Mouse (Mus musculus) midbrain, embryonic 12.5 days (tissue): ENCODE data around the gene Zfp626. TPM values are rescaled to one million over a fixed set of nuclear protein-coding genes. Genes with fewer than 3 reads are reported as not detected.
"Not testable (repeated sequence)": the region's sequence is repeated elsewhere in the genome, so short reads cannot be mapped to it uniquely, and the experiment has no call there.

ENCODE experiments used
- ATAC-seq: fragments of 200-750 bp; cut with Nextera tagmentation; 2 replicates; pipeline ENCODE4 v1.8.0; 2017; ENCODE audit warnings: low read depth, moderate TSS enrichment, moderate library complexity; ENCODE audit not compliant: low FRiP score
- H3K27ac ChIP-seq: fragments of 300-500 bp; sonication (generic); replicated peaks from 2 replicates; pipeline ENCODE4 v1.5.1; 2016; ENCODE audit warnings: mild to moderate bottlenecking
- H3K27me3 ChIP-seq: fragments of 300-500 bp; sonication (generic); 2 replicates; pipeline ENCODE4 v1.6.1; 2016; ENCODE audit warnings: mild to moderate bottlenecking
- H3K36me3 ChIP-seq: fragments of 300-500 bp; sonication (generic); 2 replicates; pipeline ENCODE4 v1.6.1; 2016
- H3K4me1 ChIP-seq: fragments of 300-500 bp; sonication (generic); 2 replicates; pipeline ENCODE4 v1.6.1; 2016
- H3K4me2 ChIP-seq: fragments of 300-500 bp; sonication (generic); replicated peaks from 2 replicates; pipeline ENCODE4 v1.6.1; 2016; ENCODE audit warnings: mild to moderate bottlenecking, moderate library complexity
- H3K4me3 ChIP-seq: fragments of 300-500 bp; sonication (generic); 2 replicates; pipeline ENCODE4 v1.5.1; 2016; ENCODE audit warnings: mild to moderate bottlenecking
- H3K9ac ChIP-seq: fragments of 300-500 bp; sonication (generic); replicated peaks from 2 replicates; pipeline ENCODE4 v1.6.1; 2016; ENCODE audit warnings: mild to moderate bottlenecking, moderate library complexity
- H3K9me3 ChIP-seq: fragments of 300-500 bp; sonication (generic); 2 replicates; pipeline ENCODE4 v1.6.1; 2016; ENCODE audit warnings: mild to moderate bottlenecking
- WGBS: fragments of 180-500 bp; shearing (Covaris S2); methylation state at CpG from one replicate; pipeline ENCODE4 v1.1.7; 2016; 5-methylcytosine and 5-hydroxymethylcytosine counted together
- polyA plus RNA-seq: library from polyadenylated mRNA; unstranded; fragments of >200 nt; fragmentation: Nextera tagmentation; extraction: Ambion mirVana; gene quantifications from 2 replicates; pipeline ENCODE4 v1.2.1, GENCODE M21; 2016

The Zfp626 gene
- polyA plus RNA-seq = 2.5 and 2.6 TPM in 2 replicates

GRCm38 (mm10) chr7:27806896-27807295 lies at the start of gene Zfp626:
TSS of gene Zfp626 (plus strand) at chr7:27807196.
- not testable (repeated sequence) for H3K4me1 ChIP-seq, H3K27me3 ChIP-seq, H3K4me3 ChIP-seq, H3K27ac ChIP-seq, H3K9ac ChIP-seq, H3K9me3 ChIP-seq, H3K4me2 ChIP-seq, ATAC-seq
- peaks cover 33% of the 10 kb centered on the region for H3K36me3 ChIP-seq
- 84% methylated on average over 3 of the region's 3 CpGs for WGBS

GRCm38 (mm10) chr7:27765176-27765886 lies 41.7 kb upstream of the Zfp626 start:
- H3K27ac ChIP-seq = no peak overlapping the region
- H3K4me2 ChIP-seq = peak overlapping the region; percentile 48
- H3K27me3 ChIP-seq = peaks cover 7% of the 10 kb centered on the region; the same call in 1 of the 2 replicates
- H3K4me3 ChIP-seq = peak overlapping the region; percentile 27
- no peaks in the 10 kb centered on the region for H3K9me3 ChIP-seq
- no peaks in the 10 kb centered on the region for H3K36me3 ChIP-seq
- ATAC-seq = no peak
- H3K4me1 ChIP-seq = peaks cover 6% of the 10 kb centered on the region
- no peak overlapping the region for H3K9ac ChIP-seq
- 10% methylated on average over 17 of the region's 17 CpGs for WGBS

GRCm38 (mm10) chr7:27789306-27789705 lies 17.7 kb upstream of the Zfp626 start:
- Histone ChIP-seq H3K27ac (no peak overlapping the region), H3K27me3 (no peaks in the 10 kb centered on the region), H3K4me2 (no peak overlapping the region), H3K4me3 (no peak overlapping the region), H3K9ac (no peak overlapping the region), H3K9me3 (peaks cover 18% of the 10 kb centered on the region), H3K36me3 (no peaks in the 10 kb centered on the region), H3K4me1 (no peaks in the 10 kb centered on the region)
- ATAC-seq = no peak
- 83% methylated on average over 5 of the region's 5 CpGs for WGBS

- H3K27ac ChIP-seq, ATAC-seq, H3K36me3 ChIP-seq, H3K27me3 ChIP-seq, H3K9ac ChIP-seq, H3K9me3 ChIP-seq, H3K4me3 ChIP-seq, H3K4me2 ChIP-seq: not testable (repeated sequence)
- WGBS = 87% methylated on average over 3 of the region's 3 CpGs
- peaks cover 12% of the 10 kb centered on the region for H3K4me1 ChIP-seq
These were observed 13.1 kb upstream of the Zfp626 start for GRCm38 (mm10) chr7:27793865-27794264.

- Histone ChIP-seq H3K36me3 (no peaks in the 10 kb centered on the region), H3K4me2 (no peak overlapping the region), H3K27ac (no peak overlapping the region), H3K9me3 (no peaks in the 10 kb centered on the region), H3K9ac (no peak overlapping the region), H3K4me1 (peaks cover 14% of the 10 kb centered on the region), H3K27me3 (no peaks in the 10 kb centered on the region), H3K4me3 (no peak overlapping the region)
- ATAC-seq = no peak
These were observed 12.4 kb upstream of the Zfp626 start for GRCm38 (mm10) chr7:27794566-27794965.

- H3K4me1 ChIP-seq = peaks cover 18% of the 10 kb centered on the region
- peak overlapping the region; percentile 34 for H3K4me2 ChIP-seq
- no peaks in the 10 kb centered on the region for H3K36me3 ChIP-seq
- 23% methylated on average over 6 of the region's 8 CpGs for WGBS
- H3K27ac ChIP-seq = peak overlapping the region; percentile 79
- H3K4me3 ChIP-seq = no peak overlapping the region
- no peaks in the 10 kb centered on the region for H3K27me3 ChIP-seq
- no peaks in the 10 kb centered on the region for H3K9me3 ChIP-seq
- no peak overlapping the region for H3K9ac ChIP-seq
- ATAC-seq = peak; percentile 90
These were observed 8.8 kb upstream of the Zfp626 start for GRCm38 (mm10) chr7:27797906-27798811.

GRCm38 (mm10) chr7:27801137-27801536 lies 5.9 kb upstream of the Zfp626 start:
- Histone ChIP-seq H3K9me3 (no peaks in the 10 kb centered on the region), H3K9ac (no peak overlapping the region), H3K4me2 (no peak overlapping the region), H3K4me1 (peaks cover 21% of the 10 kb centered on the region), H3K27ac (no peak overlapping the region), H3K4me3 (no peak overlapping the region), H3K36me3 (no peaks in the 10 kb centered on the region), H3K27me3 (no peaks in the 10 kb centered on the region)
- no peak for ATAC-seq
- WGBS = 60% methylated on average over 2 of the region's 2 CpGs

- no peaks in the 10 kb centered on the region for H3K36me3 ChIP-seq
- 81% methylated on average over 5 of the region's 5 CpGs for WGBS
- no peak overlapping the region for H3K27ac ChIP-seq
- H3K9me3 ChIP-seq = no peaks in the 10 kb centered on the region
- H3K4me1 ChIP-seq = peaks cover 19% of the 10 kb centered on the region
- no peaks in the 10 kb centered on the region for H3K27me3 ChIP-seq
- H3K4me2 ChIP-seq = no peak overlapping the region
- H3K9ac ChIP-seq = no peak overlapping the region
- no peak for ATAC-seq
- H3K4me3 ChIP-seq = no peak overlapping the region
These were observed 4.0 kb upstream of the Zfp626 start for GRCm38 (mm10) chr7:27802986-27803385.

GRCm38 (mm10) chr7:27804297-27805030 lies 2.5 kb upstream of the Zfp626 start:
- peak overlapping the region; percentile 70 for H3K4me2 ChIP-seq
- H3K9ac ChIP-seq = peak overlapping the region; percentile 77
- WGBS = under 1% methylated on average over 25 of the region's 25 CpGs
- peaks cover 13% of the 10 kb centered on the region for H3K36me3 ChIP-seq
- H3K4me3 ChIP-seq = peak overlapping the region; percentile 74
- peaks cover 10% of the 10 kb centered on the region; the same call in 1 of the 2 replicates for H3K4me1 ChIP-seq
- peak; percentile 92 for ATAC-seq
- peak overlapping the region; percentile 46; the same call in 1 of the 2 replicates for H3K27ac ChIP-seq
- H3K27me3 ChIP-seq = no peaks in the 10 kb centered on the region
- no peaks in the 10 kb centered on the region for H3K9me3 ChIP-seq

GRCm38 (mm10) chr7:27807305-27807704 lies 309 bp downstream of the Zfp626 start:
- H3K9me3 ChIP-seq, ATAC-seq, H3K4me1 ChIP-seq, H3K4me2 ChIP-seq, H3K27me3 ChIP-seq, H3K4me3 ChIP-seq, H3K27ac ChIP-seq, H3K9ac ChIP-seq: not testable (repeated sequence)
- H3K36me3 ChIP-seq = peaks cover 37% of the 10 kb centered on the region
- 86% methylated on average over 7 of the region's 7 CpGs for WGBS

GRCm38 (mm10) chr7:27818526-27819110 lies 11.6 kb downstream of the Zfp626 start:
- Histone ChIP-seq H3K9me3 (no peaks in the 10 kb centered on the region), H3K9ac (no peak overlapping the region), H3K36me3 (peaks cover 49% of the 10 kb centered on the region), H3K27me3 (no peaks in the 10 kb centered on the region), H3K4me3 (no peak overlapping the region), H3K4me2 (no peak overlapping the region), H3K4me1 (no peaks in the 10 kb centered on the region), H3K27ac (no peak overlapping the region)
- WGBS = 88% methylated on average over 7 of the region's 7 CpGs
- ATAC-seq = no peak
